Mouse (Mus musculus): ENCODE data around the gene Tcl1b4. TPM values are rescaled to one million over a fixed set of nuclear protein-coding genes. Genes with fewer than 3 reads are reported as not detected.
"Not testable (repeated sequence)": the region's sequence is repeated elsewhere in the genome, so short reads cannot be mapped to it uniquely, and the experiment has no call there.

The Tcl1b4 gene
- not detected in 2 replicates for polyA plus RNA-seq (2015; fragmentation: Nextera tagmentation; extraction: Ambion mirVana)

GRCm38 (mm10) chr12:105201657-105202056 is at the start of gene Tcl1b4:
TSS of gene Tcl1b4 (plus strand) at chr12:105201957.
- H3K9me3 ChIP-seq (replicated peaks); H3K36me3 ChIP-seq (ENCODE audit: poor library complexity, severe bottlenecking); H3K4me2 ChIP-seq; H3K27me3 ChIP-seq; H3K27ac ChIP-seq; H3K4me3 ChIP-seq; H3K9ac ChIP-seq; ATAC-seq; H3K4me1 ChIP-seq: not testable (repeated sequence)
- WGBS, result 70% methylated on average over 1 of the region's 1 CpGs

- not testable (repeated sequence) for H3K4me2 ChIP-seq; H3K4me3 ChIP-seq; H3K4me1 ChIP-seq; H3K9ac ChIP-seq; ATAC-seq; H3K27me3 ChIP-seq; H3K27ac ChIP-seq; H3K36me3 ChIP-seq (ENCODE audit: poor library complexity, severe bottlenecking); H3K9me3 ChIP-seq (replicated peaks)
- WGBS, result 81% methylated on average over 4 of the region's 4 CpGs
Measured at GRCm38 (mm10) chr12:105155286-105155685, 46.5 kb upstream of the Tcl1b4 start.

- no peaks in the 10 kb centered on the region for H3K36me3 ChIP-seq (ENCODE audit: poor library complexity, severe bottlenecking)
- WGBS, result 85% methylated on average over 6 of the region's 6 CpGs
- H3K9ac ChIP-seq, result no peak overlapping the region
- H3K27me3 ChIP-seq, result no peaks in the 10 kb centered on the region
- H3K4me1 ChIP-seq, result no peaks in the 10 kb centered on the region
- no peaks in the 10 kb centered on the region for H3K9me3 ChIP-seq (replicated peaks)
- no peak overlapping the region for H3K4me3 ChIP-seq
- H3K4me2 ChIP-seq, result no peak overlapping the region
- H3K27ac ChIP-seq, result no peak overlapping the region
- ATAC-seq, result no peak
Measured at GRCm38 (mm10) chr12:105158842-105159241, 42.9 kb upstream of the Tcl1b4 start.

- no peak for ATAC-seq
- Histone ChIP-seq H3K4me2 (no peak within 1 kb of the TSS), H3K9me3 (replicated peaks) (no peaks in the 10 kb centered on the region), H3K4me3 (no peak within 1 kb of the TSS), H3K27ac (no peak within 1 kb of the TSS), H3K36me3 (ENCODE audit: poor library complexity, severe bottlenecking) (no peaks in the 10 kb centered on the region), H3K27me3 (no peaks in the 10 kb centered on the region), H3K4me1 (no peaks in the 10 kb centered on the region), H3K9ac (no peak within 1 kb of the TSS)
- 79% methylated on average over 4 of the region's 4 CpGs for WGBS
Measured at GRCm38 (mm10) chr12:105159390-105159789, 42.4 kb upstream of the Tcl1b4 start, which contains the start of gene Tcl1b1. TSS of gene Tcl1b1 (plus strand) at chr12:105159690.

GRCm38 (mm10) chr12:105166734-105167133 is 35.0 kb upstream of the Tcl1b4 start:
- Histone ChIP-seq H3K27me3 (no peaks in the 10 kb centered on the region), H3K9ac (no peak overlapping the region), H3K4me2 (no peak overlapping the region), H3K27ac (no peak overlapping the region), H3K36me3 (ENCODE audit: poor library complexity, severe bottlenecking) (no peaks in the 10 kb centered on the region), H3K4me3 (no peak overlapping the region), H3K9me3 (replicated peaks) (no peaks in the 10 kb centered on the region), H3K4me1 (no peaks in the 10 kb centered on the region)
- ATAC-seq, result no peak
- WGBS, result 92% methylated on average over 3 of the region's 3 CpGs

GRCm38 (mm10) chr12:105173366-105173765 is 28.4 kb upstream of the Tcl1b4 start:
- H3K27ac ChIP-seq, result no peak overlapping the region
- 95% methylated on average over 2 of the region's 2 CpGs for WGBS
- no peaks in the 10 kb centered on the region for H3K4me1 ChIP-seq
- no peaks in the 10 kb centered on the region for H3K36me3 ChIP-seq (ENCODE audit: poor library complexity, severe bottlenecking)
- no peaks in the 10 kb centered on the region for H3K27me3 ChIP-seq
- H3K4me3 ChIP-seq, result no peak overlapping the region
- H3K9me3 ChIP-seq (replicated peaks), result no peaks in the 10 kb centered on the region
- H3K9ac ChIP-seq, result no peak overlapping the region
- H3K4me2 ChIP-seq, result no peak overlapping the region
- ATAC-seq, result no peak

- ATAC-seq; H3K9me3 ChIP-seq (replicated peaks); H3K27ac ChIP-seq; H3K4me1 ChIP-seq; H3K4me2 ChIP-seq; H3K4me3 ChIP-seq; H3K36me3 ChIP-seq (ENCODE audit: poor library complexity, severe bottlenecking); H3K9ac ChIP-seq; H3K27me3 ChIP-seq: not testable (repeated sequence)
- 26% methylated on average over 2 of the region's 2 CpGs for WGBS
Measured at GRCm38 (mm10) chr12:105174318-105174717, 27.4 kb upstream of the Tcl1b4 start.

GRCm38 (mm10) chr12:105176044-105176443 is 25.7 kb upstream of the Tcl1b4 start, which contains the start of gene Tcl1b5:
TSS of gene Tcl1b5 (plus strand) at chr12:105176344.
- 68% methylated on average over 3 of the region's 3 CpGs for WGBS
- H3K27ac ChIP-seq; H3K4me1 ChIP-seq; H3K36me3 ChIP-seq (ENCODE audit: poor library complexity, severe bottlenecking); H3K9ac ChIP-seq; H3K4me3 ChIP-seq; H3K4me2 ChIP-seq; H3K9me3 ChIP-seq (replicated peaks); H3K27me3 ChIP-seq; ATAC-seq: not testable (repeated sequence)

- H3K9ac ChIP-seq; H3K36me3 ChIP-seq (ENCODE audit: poor library complexity, severe bottlenecking); H3K27me3 ChIP-seq; H3K4me3 ChIP-seq; H3K4me1 ChIP-seq; ATAC-seq; H3K4me2 ChIP-seq; H3K9me3 ChIP-seq (replicated peaks); H3K27ac ChIP-seq: not testable (repeated sequence)
- 67% methylated on average over 4 of the region's 4 CpGs for WGBS
Measured at GRCm38 (mm10) chr12:105181040-105181644, 20.6 kb upstream of the Tcl1b4 start.

GRCm38 (mm10) chr12:105188980-105189379 is 12.8 kb upstream of the Tcl1b4 start:
- ATAC-seq; H3K4me2 ChIP-seq; H3K27ac ChIP-seq; H3K4me3 ChIP-seq; H3K9ac ChIP-seq; H3K27me3 ChIP-seq; H3K4me1 ChIP-seq; H3K36me3 ChIP-seq (ENCODE audit: poor library complexity, severe bottlenecking); H3K9me3 ChIP-seq (replicated peaks): not testable (repeated sequence)
- 55% methylated on average over 2 of the region's 2 CpGs for WGBS

GRCm38 (mm10) chr12:105190743-105191142 is 11.0 kb upstream of the Tcl1b4 start, which contains the start of gene Tcl1b3:
TSS of gene Tcl1b3 (plus strand) at chr12:105191043.
- not testable (repeated sequence) for H3K4me2 ChIP-seq; H3K4me1 ChIP-seq; H3K9ac ChIP-seq; H3K27me3 ChIP-seq; H3K27ac ChIP-seq; H3K36me3 ChIP-seq (ENCODE audit: poor library complexity, severe bottlenecking); ATAC-seq; H3K9me3 ChIP-seq (replicated peaks); H3K4me3 ChIP-seq
- WGBS, result 92% methylated on average over 6 of the region's 6 CpGs

GRCm38 (mm10) chr12:105199684-105200497 is 1.9 kb upstream of the Tcl1b4 start:
- not testable (repeated sequence) for H3K9me3 ChIP-seq (replicated peaks); H3K4me1 ChIP-seq; H3K27ac ChIP-seq; H3K9ac ChIP-seq; H3K27me3 ChIP-seq; H3K36me3 ChIP-seq (ENCODE audit: poor library complexity, severe bottlenecking); H3K4me3 ChIP-seq; H3K4me2 ChIP-seq; ATAC-seq
- 9% methylated on average over 7 of the region's 7 CpGs for WGBS

Data from forebrain, embryonic 13.5 days (tissue).